Mouse (Mus musculus) CH12.LX (cell line): ENCODE data around the gene Nbea. TPM values are rescaled to one million over a fixed set of nuclear protein-coding genes. Genes with fewer than 3 reads are reported as not detected.

Experiments
- DNase-seq: peaks from one replicate; pipeline ENCODE4 v3.0.0-alpha.2; 2013; ENCODE audit errors: extremely low read depth
- H3K27ac ChIP-seq: 2 replicates; pipeline ENCODE4 v1.5.1; 2012; ENCODE audit warnings: low read depth, mild to moderate bottlenecking, control low read depth, moderate library complexity; ENCODE audit not compliant: insufficient read depth
- H3K27me3 ChIP-seq: replicated peaks from 2 replicates; pipeline ENCODE3; 2012; ENCODE audit warnings: inconsistent platforms
- H3K36me3 ChIP-seq, 2 experiments: replicated peaks in 1 of 2; 2 replicates each; pipeline versions ENCODE3 to v1.6.1; 2012; ENCODE audit warnings: inconsistent platforms in 1 of 2, low read length in 1 of 2, mild to moderate bottlenecking in 1 of 2, mixed read lengths in 1 of 2, moderate library complexity in 1 of 2; ENCODE audit not compliant: control insufficient read depth in 1 of 2, insufficient read depth in 1 of 2
- H3K4me1 ChIP-seq, 2 experiments: 2 replicates each; pipeline ENCODE4 v1.6.1; 2012; ENCODE audit warnings: inconsistent platforms in 1 of 2, moderate library complexity in 1 of 2; ENCODE audit not compliant: insufficient read depth in 2 of 2, control insufficient read depth in 1 of 2
- H3K4me2 ChIP-seq: 2 replicates; pipeline ENCODE4 v1.6.1; 2012; ENCODE audit warnings: low read depth, mild to moderate bottlenecking, control low read depth; ENCODE audit not compliant: poor library complexity, insufficient read depth, severe bottlenecking
- H3K4me3 ChIP-seq, 3 experiments: fragments of 150-350 bp in 1 of 3; sonication (generic) in 1 of 3; replicated peaks in 1 of 3; 2 replicates each; pipeline versions ENCODE3 to v1.5.1; 2011 to 2012; ENCODE audit warnings: low read depth in 2 of 3, low read length in 2 of 3, mild to moderate bottlenecking in 2 of 3, moderate library complexity in 2 of 3, control low read depth in 1 of 3, improper control_type of control experiment in 1 of 3, inconsistent platforms in 1 of 3, mixed read lengths in 1 of 3; ENCODE audit not compliant: poor library complexity in 1 of 3
- H3K79me2 ChIP-seq: replicated peaks from 2 replicates; pipeline ENCODE4 v1.6.1; 2012; ENCODE audit warnings: mild to moderate bottlenecking, moderate library complexity; ENCODE audit not compliant: control insufficient read depth, poor library complexity, insufficient read depth, severe bottlenecking; ENCODE audit errors: extremely low read depth
- H3K9ac ChIP-seq: 2 replicates; pipeline ENCODE4 v1.6.1; 2012; ENCODE audit warnings: low read depth, mild to moderate bottlenecking, control low read depth, moderate library complexity; ENCODE audit not compliant: insufficient read depth
- H3K9me3 ChIP-seq: replicated peaks from 2 replicates; pipeline ENCODE3; 2012; ENCODE audit warnings: low read length, inconsistent platforms, mixed read lengths
- CHD2 ChIP-seq: IDR thresholded peaks from 2 replicates; pipeline ENCODE4 v1.6.1; 2011; ENCODE audit warnings: low read length, improper control_type of control experiment
- E2F4 ChIP-seq: IDR thresholded peaks from 2 replicates; pipeline ENCODE4 v1.6.1; 2011; ENCODE audit warnings: low read depth, low read length, improper control_type of control experiment; ENCODE audit not compliant: insufficient replicate concordance
- ETS1 ChIP-seq: conservative IDR thresholded peaks from 2 replicates; pipeline ENCODE4 v1.6.1; 2012; ENCODE audit warnings: low read depth, mild to moderate bottlenecking, inconsistent platforms, low read length, improper control_type of control experiment, moderate library complexity
- GABPA ChIP-seq: IDR thresholded peaks from 2 replicates; pipeline ENCODE4 v1.6.1; 2012; ENCODE audit warnings: low read depth, low read length, improper control_type of control experiment, inconsistent platforms; ENCODE audit not compliant: insufficient replicate concordance
- HCFC1 ChIP-seq: IDR thresholded peaks from 2 replicates; pipeline ENCODE4 v1.6.1; 2012; ENCODE audit warnings: low read depth, mild to moderate bottlenecking, inconsistent platforms, low read length, improper control_type of control experiment
- JUN ChIP-seq: IDR thresholded peaks from 2 replicates; pipeline ENCODE4 v1.6.1; 2011; ENCODE audit warnings: low read depth, mild to moderate bottlenecking, low read length, improper control_type of control experiment, moderate library complexity; ENCODE audit not compliant: insufficient read depth
- KAT2A ChIP-seq: IDR thresholded peaks from 2 replicates; pipeline ENCODE4 v1.6.1; 2012; ENCODE audit warnings: low read length, improper control_type of control experiment, inconsistent platforms; ENCODE audit not compliant: insufficient replicate concordance
- MAFK ChIP-seq: IDR thresholded peaks from 2 replicates; pipeline ENCODE4 v1.6.1; 2011; ENCODE audit warnings: low read length, improper control_type of control experiment; ENCODE audit not compliant: insufficient replicate concordance
- MAX ChIP-seq: IDR thresholded peaks from 2 replicates; pipeline ENCODE4 v1.6.1; 2011; ENCODE audit warnings: low read length, improper control_type of control experiment
- MAZ ChIP-seq: IDR thresholded peaks from 2 replicates; pipeline ENCODE4 v1.6.1; 2012; ENCODE audit warnings: low read depth, mild to moderate bottlenecking, inconsistent platforms, low read length, improper control_type of control experiment, moderate library complexity
- MEF2A ChIP-seq: IDR thresholded peaks from 2 replicates; pipeline ENCODE4 v1.6.1; 2014; ENCODE audit warnings: low read depth, mild to moderate bottlenecking, inconsistent platforms, low read length, improper control_type of control experiment, borderline replicate concordance
- MYC ChIP-seq: IDR thresholded peaks from 2 replicates; pipeline ENCODE4 v1.6.1; 2011; ENCODE audit warnings: low read depth, mild to moderate bottlenecking, improper control_type of control experiment, low read length
- NRF1 ChIP-seq: IDR thresholded peaks from 2 replicates; pipeline ENCODE4 v1.6.1; 2014; ENCODE audit warnings: low read depth, mild to moderate bottlenecking, inconsistent platforms, low read length, improper control_type of control experiment, moderate library complexity
- SMC3 ChIP-seq: IDR thresholded peaks from 2 replicates; pipeline ENCODE4 v1.6.1; 2011; ENCODE audit warnings: low read depth, low read length, improper control_type of control experiment
- TBP ChIP-seq: conservative IDR thresholded peaks from 2 replicates; pipeline ENCODE4 v1.6.1; 2011; ENCODE audit warnings: low read depth, low read length, improper control_type of control experiment
- TCF12 ChIP-seq: IDR thresholded peaks from 2 replicates; pipeline ENCODE4 v1.6.1; 2014; ENCODE audit warnings: low read depth, mild to moderate bottlenecking, inconsistent platforms, low read length, improper control_type of control experiment
- UBTF ChIP-seq: IDR thresholded peaks from 2 replicates; pipeline ENCODE4 v1.6.1; 2012; ENCODE audit warnings: low read depth, mild to moderate bottlenecking, inconsistent platforms, low read length, improper control_type of control experiment, moderate library complexity
- ZC3H11A ChIP-seq: IDR thresholded peaks from 2 replicates; pipeline ENCODE4 v1.6.1; 2012; ENCODE audit warnings: low read depth, mild to moderate bottlenecking, inconsistent platforms, low read length, improper control_type of control experiment
- ZKSCAN1 ChIP-seq: IDR thresholded peaks from 2 replicates; pipeline ENCODE4 v1.6.1; 2012; ENCODE audit warnings: low read depth, inconsistent platforms, low read length, improper control_type of control experiment, borderline replicate concordance
- ZMIZ1 ChIP-seq: IDR thresholded peaks from 2 replicates; pipeline ENCODE4 v1.6.1; 2012; ENCODE audit warnings: low read depth, mild to moderate bottlenecking, inconsistent platforms, low read length, improper control_type of control experiment
- dilution Hi-C: fragments of 300-500 bp; cut with MboI; formaldehyde crosslinking; loops from 2 replicates; pipeline ENCODE4 v1.14.3; 2020; ENCODE audit warnings: low sequenced_read_pairs; ENCODE audit not compliant: extremely low pct_unique_long_range_greater_than_20kb, extremely low pct_ligation_motif_present
- in situ Hi-C: fragments of 300-500 bp; cut with MboI; formaldehyde crosslinking; loops from 3 replicates; pipeline ENCODE4 v1.14.3; 2019; ENCODE audit warnings: low sequenced_read_pairs, low pct_ligation_motif_present, low pct_unique_long_range_greater_than_20kb, mixed read lengths
- polyA plus RNA-seq: library from polyadenylated mRNA; unstranded; fragments of >175 nt; gene quantifications from 2 replicates; pipeline ENCODE4 v1.2.1, GENCODE M21; 2012; ENCODE audit warnings: low read depth; ENCODE audit not compliant: insufficient read length
- total RNA-seq, 2 experiments: library from RNA; depleted of rRNA; stranded (reverse); fragments of 300-350 nt in 1 of 2; fragments of >200 nt in 1 of 2; gene quantifications; 2 replicates each; pipeline ENCODE4 v1.2.3; 2012 to 2014

Nbea gene
- total and polyA plus RNA-seq, 3 experiments = 0.04 TPM; not detected in 2

- H3K79me2 ChIP-seq = no peaks in the 10 kb centered on the region
- H3K36me3 ChIP-seq = no peaks in the 10 kb centered on the region
- H3K27me3 ChIP-seq = no peaks in the 10 kb centered on the region
- no peak for TF ChIP-seq MAFK
- no peak for TF ChIP-seq MAX
- no peak for TF ChIP-seq E2F4
- TF ChIP-seq JUN = no peak
- no peak for TF ChIP-seq TBP
- no peak for TF ChIP-seq GABPA
- no peak for TF ChIP-seq ZMIZ1
- no peak for TF ChIP-seq SMC3
- TF ChIP-seq HCFC1 = no peak
- TF ChIP-seq KAT2A = no peak
- no peak for TF ChIP-seq MYC
- no peak for TF ChIP-seq NRF1
- TF ChIP-seq ETS1 = no peak
- TF ChIP-seq CHD2 = no peak
- no peak for TF ChIP-seq ZC3H11A
- no peak for TF ChIP-seq UBTF
- no peak for TF ChIP-seq ZKSCAN1
- no peak for TF ChIP-seq TCF12
- dilution Hi-C loops (no loop called here), in situ Hi-C loops (no loop called here)
- no peak for DNase-seq
- H3K4me2 ChIP-seq = no peak overlapping the region
- no peaks in the 10 kb centered on the region for H3K4me1 ChIP-seq
- no peak overlapping the region for H3K4me3 ChIP-seq
- H3K9me3 ChIP-seq = peaks cover 15% of the 10 kb centered on the region
- no peak overlapping the region for H3K9ac ChIP-seq
- H3K27ac ChIP-seq = no peak overlapping the region
Observed at GRCm38 (mm10) chr3:56018494-56018893, 165.0 kb downstream of the Nbea start.

GRCm38 (mm10) chr3:56011132-56011531, 172.4 kb downstream of the Nbea start:
- in situ Hi-C loops = no loop called here
- Histone ChIP-seq H3K4me2 (no peak overlapping the region), H3K9me3 (peaks cover 26% of the 10 kb centered on the region), H3K36me3 (no peaks in the 10 kb centered on the region), H3K27me3 (no peaks in the 10 kb centered on the region), H3K4me1 (no peaks in the 10 kb centered on the region), H3K9ac (no peak overlapping the region), H3K79me2 (no peaks in the 10 kb centered on the region), H3K27ac (no peak overlapping the region), H3K4me3 (no peak overlapping the region)
- TF ChIP-seq KAT2A (no peak), MEF2A (no peak), MAZ (no peak)
- no peak for DNase-seq
- dilution Hi-C loops = no loop called here
